Comparison of ENCODE assay signal across 9 mouse cellular contexts in genomic region chr13:98654129-98654939, GRCm38 (mm10). TPM values are rescaled to one million over a fixed set of nuclear protein-coding genes. Genes with fewer than 3 reads are reported as not detected.
A peak's percentile ranks its signal among the peaks of the same experiment; 100 is the strongest.
DNase-seq lines count a peak whose midpoint lies in the region; ATAC-seq lines count a peak whose summit lies in the region.
"Had no signal": no experiment of that assay in that cellular context is flagged by ENCODE, and none has a peak within 500 bp of the region (broad histone marks: within the 10 kb centered on the region; RNA-seq: fewer than 3 reads in every experiment).

No protein-coding gene starts in this region.

- H3K4me1 ChIP-seq in heart, embryonic 12.5 days (replicated peaks) = peaks cover 14% of the 10 kb centered on the region
- no peaks in the 10 kb centered on the region for H3K4me1 ChIP-seq in midbrain, embryonic 14.5 days (ENCODE audit: control insufficient read depth, insufficient read depth, low read length)
- H3K4me1 ChIP-seq in midbrain, embryonic 13.5 days (replicated peaks) = no peaks in the 10 kb centered on the region
- H3K4me1 ChIP-seq in limb, embryonic 13.5 days = peaks cover 22% of the 10 kb centered on the region

- H3K36me3 ChIP-seq in heart, embryonic 12.5 days = no peaks in the 10 kb centered on the region
- no peaks in the 10 kb centered on the region for H3K36me3 ChIP-seq in midbrain, embryonic 14.5 days (ENCODE audit: control insufficient read depth, insufficient read depth, low read length)
- no peaks in the 10 kb centered on the region for H3K36me3 ChIP-seq in midbrain, embryonic 13.5 days
- H3K36me3 ChIP-seq in limb, embryonic 13.5 days = no peaks in the 10 kb centered on the region

- WGBS in heart, embryonic 12.5 days = 82% methylated on average over 10 of the region's 10 CpGs
- 89% methylated on average over 10 of the region's 10 CpGs for WGBS in midbrain, embryonic 14.5 days
- WGBS in midbrain, embryonic 13.5 days = 82% methylated on average over 10 of the region's 10 CpGs
- WGBS in limb, embryonic 13.5 days = 63% methylated on average over 10 of the region's 10 CpGs

- DNase-seq in heart, adult 11 months = peak; percentile 99
- DNase-seq in midbrain, embryonic 14.5 days = peak; percentile 2
- peak; percentile 55 for DNase-seq in testis, postnatal 10 days (ENCODE audit: low spot score)
- DNase-seq in cerebellum, postnatal 36 days = no peak

- H3K9ac ChIP-seq in heart, embryonic 12.5 days = no peak overlapping the region
- no peak overlapping the region for H3K9ac ChIP-seq in midbrain, embryonic 14.5 days (replicated peaks; ENCODE audit: low read length)
- H3K9ac ChIP-seq in midbrain, embryonic 13.5 days (replicated peaks) = no peak overlapping the region
- H3K9ac ChIP-seq in limb, embryonic 13.5 days = no peak overlapping the region

- ATAC-seq in heart, embryonic 12.5 days (ENCODE audit: insufficient number of reproducible peaks, low FRiP score) = no peak
- no peak for ATAC-seq in midbrain, embryonic 14.5 days (ENCODE audit: low FRiP score, low TSS enrichment)
- no peak for ATAC-seq in midbrain, embryonic 13.5 days
- peak; percentile 82 for ATAC-seq in limb, embryonic 13.5 days (ENCODE audit: low FRiP score, low read depth)
- no peak for ATAC-seq in erythroid progenitor cell, adult 5-6 weeks (replicated peaks; ENCODE audit: low FRiP score, poor library complexity, severe bottlenecking)

- peaks cover 4% of the 10 kb centered on the region; the same call in 1 of the 2 replicates for H3K9me3 ChIP-seq in heart, embryonic 12.5 days (replicated peaks)
- H3K9me3 ChIP-seq in midbrain, embryonic 14.5 days (ENCODE audit: control insufficient read depth, low read length) = no peaks in the 10 kb centered on the region
- no peaks in the 10 kb centered on the region for H3K9me3 ChIP-seq in midbrain, embryonic 13.5 days
- no peaks in the 10 kb centered on the region for H3K9me3 ChIP-seq in limb, embryonic 13.5 days

- H3K27me3 ChIP-seq in heart, embryonic 12.5 days (replicated peaks) = no peaks in the 10 kb centered on the region
- no peaks in the 10 kb centered on the region for H3K27me3 ChIP-seq in midbrain, embryonic 14.5 days (ENCODE audit: control insufficient read depth, insufficient read depth, low read length)
- H3K27me3 ChIP-seq in midbrain, embryonic 13.5 days = no peaks in the 10 kb centered on the region
- H3K27me3 ChIP-seq in limb, embryonic 13.5 days = no peaks in the 10 kb centered on the region

- no peak overlapping the region for H3K4me2 ChIP-seq in heart, embryonic 12.5 days
- no peak overlapping the region for H3K4me2 ChIP-seq in midbrain, embryonic 14.5 days (ENCODE audit: low read length)
- H3K4me2 ChIP-seq in midbrain, embryonic 13.5 days (replicated peaks) = no peak overlapping the region
- no peak overlapping the region for H3K4me2 ChIP-seq in limb, embryonic 13.5 days (replicated peaks)

- no peak overlapping the region for H3K4me3 ChIP-seq in heart, embryonic 12.5 days
- no peak overlapping the region for H3K4me3 ChIP-seq in midbrain, embryonic 14.5 days (replicated peaks; ENCODE audit: low read depth, low read length)
- no peak overlapping the region for H3K4me3 ChIP-seq in midbrain, embryonic 13.5 days (replicated peaks)
- no peak overlapping the region for H3K4me3 ChIP-seq in limb, embryonic 13.5 days

- H3K27ac ChIP-seq in heart, embryonic 12.5 days (ENCODE audit: poor library complexity, severe bottlenecking) = no peak overlapping the region
- no peak overlapping the region for H3K27ac ChIP-seq in midbrain, embryonic 14.5 days (replicated peaks; ENCODE audit: low read depth, low read length)
- no peak overlapping the region for H3K27ac ChIP-seq in midbrain, embryonic 13.5 days
- H3K27ac ChIP-seq in limb, embryonic 13.5 days = no peak overlapping the region; the same call in 1 of the 2 replicates

RNA-seq across cellular contexts. Expression of gene Tmem174, which starts 17.1 kb away (rescaled TPM):
- polyA plus RNA-seq in heart, embryonic 12.5 days (2016; fragmentation: Nextera tagmentation; extraction: Ambion mirVana) = not detected in 2 replicates
- polyA plus RNA-seq in midbrain, embryonic 14.5 days (2014; fragmentation: Nextera tagmentation; extraction: Ambion mirVana) = not detected in 2 replicates
- polyA plus RNA-seq in midbrain, embryonic 13.5 days (2015; fragmentation: Nextera tagmentation; extraction: Ambion mirVana) = not detected in 2 replicates
- not detected in 2 replicates for polyA plus RNA-seq in limb, embryonic 13.5 days (2015; fragmentation: Nextera tagmentation; extraction: Ambion mirVana)
- total RNA-seq in erythroid progenitor cell, adult 5-6 weeks (2015; ENCODE audit: low replicate concordance) = not detected in 2 replicates
- total RNA-seq in erythroid progenitor cell, adult 5-6 weeks (2017; ENCODE audit: low replicate concordance) = not detected in 2 replicates

RNA-seq across cellular contexts. Expression of gene Tmem171, which starts 40.3 kb away (rescaled TPM):
- 0.93 and 1.4 TPM in 2 replicates for polyA plus RNA-seq in heart, embryonic 12.5 days (2016; fragmentation: Nextera tagmentation; extraction: Ambion mirVana)
- not detected in 2 replicates for polyA plus RNA-seq in midbrain, embryonic 14.5 days (2014; fragmentation: Nextera tagmentation; extraction: Ambion mirVana)
- polyA plus RNA-seq in midbrain, embryonic 13.5 days (2015; fragmentation: Nextera tagmentation; extraction: Ambion mirVana) = not detected in 2 replicates
- 0.34 TPM in 1 of 2 replicates, not detected in the other for polyA plus RNA-seq in limb, embryonic 13.5 days (2015; fragmentation: Nextera tagmentation; extraction: Ambion mirVana)
- total RNA-seq in erythroid progenitor cell, adult 5-6 weeks (2015; ENCODE audit: low replicate concordance) = not detected in 2 replicates
- total RNA-seq in erythroid progenitor cell, adult 5-6 weeks (2017; ENCODE audit: low replicate concordance) = not detected in 2 replicates
- total RNA-seq: megakaryocyte, adult 5-6 weeks had no signal

Comparison
In these comparisons a context has a peak if more than half of its experiments do, and no peak if none do; other contexts are left out.
1. DNase-seq: peak in heart, adult 11 months (single experiment), midbrain, embryonic 14.5 days (single experiment) and testis, postnatal 10 days (single experiment); none in cerebellum, postnatal 36 days (0 of 2).